Mouse (Mus musculus) midbrain, embryonic 16.5 days (tissue): ENCODE data around the gene Clec4a2. TPM values are rescaled to one million over a fixed set of nuclear protein-coding genes. Genes with fewer than 3 reads are reported as not detected.
"Not testable (repeated sequence)": the region's sequence is repeated elsewhere in the genome, so short reads cannot be mapped to it uniquely, and the experiment has no call there.

ENCODE experiments used
- ATAC-seq: fragments of 200-750 bp; cut with Nextera tagmentation; 2 replicates; pipeline ENCODE4 v1.8.0; 2017; ENCODE audit warnings: moderate TSS enrichment
- H3K27ac ChIP-seq: fragments of 300-500 bp; sonication (generic); 2 replicates; pipeline ENCODE4 v1.5.1; 2014; ENCODE audit warnings: mild to moderate bottlenecking, low read length, mixed read lengths
- H3K27me3 ChIP-seq: fragments of 300-500 bp; sonication (generic); 2 replicates; pipeline ENCODE4 v1.6.1; 2014; ENCODE audit warnings: low read depth, low read length, mixed read lengths; ENCODE audit not compliant: control insufficient read depth, insufficient read depth
- H3K36me3 ChIP-seq: fragments of 300-500 bp; sonication (generic); 2 replicates; pipeline ENCODE4 v1.6.1; 2014; ENCODE audit warnings: mild to moderate bottlenecking, low read length, moderate library complexity, mixed read lengths; ENCODE audit not compliant: control insufficient read depth, insufficient read depth
- H3K4me1 ChIP-seq: fragments of 300-500 bp; sonication (generic); 2 replicates; pipeline ENCODE4 v1.6.1; 2014; ENCODE audit warnings: mild to moderate bottlenecking, low read length, mixed read lengths; ENCODE audit not compliant: control insufficient read depth, insufficient read depth
- H3K4me2 ChIP-seq: fragments of 300-500 bp; sonication (generic); 2 replicates; pipeline ENCODE4 v1.6.1; 2014; ENCODE audit warnings: mild to moderate bottlenecking, low read length, mixed read lengths
- H3K4me3 ChIP-seq: fragments of 300-500 bp; sonication (generic); 2 replicates; pipeline ENCODE4 v1.5.1; 2014; ENCODE audit warnings: low read depth, mild to moderate bottlenecking, low read length, moderate library complexity, mixed read lengths
- H3K9ac ChIP-seq: fragments of 300-500 bp; sonication (generic); 2 replicates; pipeline ENCODE4 v1.6.1; 2014; ENCODE audit warnings: low read depth, low read length, mixed read lengths
- H3K9me3 ChIP-seq: fragments of 300-500 bp; sonication (generic); replicated peaks from 2 replicates; pipeline ENCODE4 v1.6.1; 2014; ENCODE audit warnings: mild to moderate bottlenecking, low read length, mixed read lengths; ENCODE audit not compliant: control insufficient read depth, poor library complexity, severe bottlenecking
- WGBS: fragments of 180-500 bp; shearing (Covaris S2); extraction: QIAGEN DNeasy Blood & Tissue Kit; methylation state at CpG from one replicate; pipeline ENCODE4 v1.1.7; 2014; 5-methylcytosine and 5-hydroxymethylcytosine counted together
- polyA plus RNA-seq: library from polyadenylated mRNA; unstranded; fragments of >200 nt; fragmentation: Nextera tagmentation; extraction: Ambion mirVana; gene quantifications from 2 replicates; pipeline ENCODE4 v1.2.1, GENCODE M21; 2015

The Clec4a2 gene
- polyA plus RNA-seq, 1 experiment from 2014 or later = 1.5 TPM

DNA sequence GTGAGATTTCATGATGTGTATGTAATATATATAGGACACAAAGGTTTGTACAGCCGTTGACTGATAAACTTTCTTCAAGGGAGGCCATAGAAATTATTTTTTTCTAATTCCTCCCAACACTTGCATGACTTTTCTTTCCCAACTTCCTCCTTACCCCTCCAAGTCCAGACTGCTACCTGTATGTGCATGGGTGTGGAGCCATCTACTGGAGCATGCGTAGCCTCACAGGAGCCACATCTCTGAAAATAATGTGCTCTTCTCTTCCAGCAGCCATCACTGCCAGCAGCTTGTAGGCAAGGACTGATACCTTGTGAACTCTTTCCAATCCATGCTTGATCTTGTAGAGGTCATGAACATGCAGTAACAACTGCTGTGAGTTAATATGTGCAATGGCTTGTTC, 78.6 kb downstream of the Clec4a2 start:
- H3K4me1 ChIP-seq, H3K4me2 ChIP-seq, H3K27ac ChIP-seq, H3K27me3 ChIP-seq, H3K9me3 ChIP-seq, H3K36me3 ChIP-seq, H3K4me3 ChIP-seq, H3K9ac ChIP-seq, ATAC-seq: not testable (repeated sequence)
- WGBS = 68% methylated on average over 2 of the region's 2 CpGs

Other genes starting within 250 kb of the Clec4a2 start
- 162 and 177 TPM in 2 replicates for gene Necap1, start 232.0 kb upstream of the Clec4a2 start, polyA plus RNA-seq
- 0.97 and 1.4 TPM in 2 replicates for gene Clec4a1, start 184.6 kb upstream of the Clec4a2 start, polyA plus RNA-seq
- gene Clec4a3, start 153.9 kb upstream of the Clec4a2 start, polyA plus RNA-seq = 0.36 and 0.58 TPM in 2 replicates
- not detected in 2 replicates for gene Clec4a4, start 116.1 kb upstream of the Clec4a2 start, polyA plus RNA-seq
- gene Clec4b1, start 56.5 kb upstream of the Clec4a2 start, polyA plus RNA-seq = not detected in 2 replicates
- gene Clec4b2, start 66.5 kb downstream of the Clec4a2 start, polyA plus RNA-seq = not detected in 2 replicates
- gene Clec4n, start 123.4 kb downstream of the Clec4a2 start, polyA plus RNA-seq = 0.21 and 1.0 TPM in 2 replicates
- not detected in 2 replicates for gene Clec4d, start 155.7 kb downstream of the Clec4a2 start, polyA plus RNA-seq
- gene Clec4e, start 183.4 kb downstream of the Clec4a2 start, polyA plus RNA-seq = not detected in 2 replicates
- not detected in 2 replicates for gene Vmn2r19, start 201.9 kb downstream of the Clec4a2 start, polyA plus RNA-seq